Mouse (Mus musculus) embryonic facial prominence, embryonic 12.5 days (tissue): ENCODE data around the gene Elf3. TPM values are rescaled to one million over a fixed set of nuclear protein-coding genes. Genes with fewer than 3 reads are reported as not detected.

Source experiments
- ATAC-seq: fragments of 200-750 bp; cut with Nextera tagmentation; 2 replicates; pipeline ENCODE4 v1.8.0; 2017; ENCODE audit not compliant: insufficient number of reproducible peaks, insufficient read depth, low FRiP score, low TSS enrichment
- H3K27ac ChIP-seq: fragments of 300-500 bp; sonication (generic); 2 replicates; pipeline ENCODE4 v1.5.1; 2016; ENCODE audit warnings: mild to moderate bottlenecking
- H3K27me3 ChIP-seq: fragments of 300-500 bp; sonication (generic); 2 replicates; pipeline ENCODE4 v1.6.1; 2016; ENCODE audit warnings: mild to moderate bottlenecking, moderate library complexity
- H3K36me3 ChIP-seq: fragments of 300-500 bp; sonication (generic); 2 replicates; pipeline ENCODE4 v1.6.1; 2016; ENCODE audit warnings: mild to moderate bottlenecking
- H3K4me1 ChIP-seq: fragments of 300-500 bp; sonication (generic); 2 replicates; pipeline ENCODE4 v1.6.1; 2016
- H3K4me2 ChIP-seq: fragments of 300-500 bp; sonication (generic); replicated peaks from 2 replicates; pipeline ENCODE4 v1.6.1; 2016; ENCODE audit warnings: mild to moderate bottlenecking, moderate library complexity
- H3K4me3 ChIP-seq: fragments of 300-500 bp; sonication (generic); 2 replicates; pipeline ENCODE4 v1.5.1; 2016; ENCODE audit warnings: mild to moderate bottlenecking
- H3K9ac ChIP-seq: fragments of 300-500 bp; sonication (generic); 2 replicates; pipeline ENCODE4 v1.6.1; 2016; ENCODE audit warnings: mild to moderate bottlenecking, moderate library complexity
- H3K9me3 ChIP-seq: fragments of 300-500 bp; sonication (generic); 2 replicates; pipeline ENCODE4 v1.6.1; 2016; ENCODE audit warnings: mild to moderate bottlenecking, moderate library complexity
- WGBS: fragments of 180-500 bp; shearing (Covaris S2); methylation state at CpG from one replicate; pipeline ENCODE4 v1.1.7; 2016; 5-methylcytosine and 5-hydroxymethylcytosine counted together
- polyA plus RNA-seq: library from polyadenylated mRNA; unstranded; fragments of >200 nt; fragmentation: Nextera tagmentation; extraction: Ambion mirVana; gene quantifications from 2 replicates; pipeline ENCODE4 v1.2.1, GENCODE M21; 2016

The Elf3 gene
- 5.5 and 6.6 TPM in 2 replicates for polyA plus RNA-seq

GRCm38 (mm10) chr1:135258380-135259127 is at the start of gene Elf3:
Gene Elf3 (minus strand): TSS chr1:135258568.
- Histone ChIP-seq H3K4me2 (peak within 1 kb of the TSS; percentile 48), H3K9ac (peak within 1 kb of the TSS; percentile 42), H3K36me3 (peaks cover 20% of the 10 kb centered on the region), H3K27ac (peak within 1 kb of the TSS; percentile 83), H3K9me3 (no peaks in the 10 kb centered on the region), H3K4me1 (peaks cover 8% of the 10 kb centered on the region), H3K4me3 (peak within 1 kb of the TSS; percentile 20), H3K27me3 (no peaks in the 10 kb centered on the region)
- peak; percentile 69 for ATAC-seq
- 5% methylated on average over 19 of the region's 19 CpGs for WGBS

GRCm38 (mm10) chr1:135290908-135291307 is 32.5 kb upstream of the Elf3 start:
- no peak overlapping the region for H3K4me3 ChIP-seq
- 80% methylated on average over 5 of the region's 5 CpGs for WGBS
- H3K4me2 ChIP-seq = no peak overlapping the region
- H3K9ac ChIP-seq = no peak overlapping the region
- H3K27me3 ChIP-seq = no peaks in the 10 kb centered on the region
- ATAC-seq = no peak
- no peak overlapping the region for H3K27ac ChIP-seq
- H3K4me1 ChIP-seq = no peaks in the 10 kb centered on the region
- no peaks in the 10 kb centered on the region for H3K9me3 ChIP-seq
- peaks cover 12% of the 10 kb centered on the region for H3K36me3 ChIP-seq

- Histone ChIP-seq H3K9me3 (no peaks in the 10 kb centered on the region), H3K4me2 (no peak overlapping the region), H3K9ac (no peak overlapping the region), H3K4me1 (peaks cover 11% of the 10 kb centered on the region), H3K4me3 (no peak overlapping the region), H3K27ac (no peak overlapping the region), H3K36me3 (no peaks in the 10 kb centered on the region), H3K27me3 (no peaks in the 10 kb centered on the region)
- WGBS = 55% methylated on average over 2 of the region's 2 CpGs
- ATAC-seq = no peak
Measured at GRCm38 (mm10) chr1:135286311-135286710, 27.9 kb upstream of the Elf3 start.

- peak within 1 kb of the TSS; percentile 83 for H3K4me3 ChIP-seq
- no peaks in the 10 kb centered on the region for H3K27me3 ChIP-seq
- under 1% methylated on average over 39 of the region's 39 CpGs for WGBS
- peak within 1 kb of the TSS; percentile 83 for H3K4me2 ChIP-seq
- peaks cover 11% of the 10 kb centered on the region for H3K4me1 ChIP-seq
- peak; percentile 81 for ATAC-seq
- peak within 1 kb of the TSS; percentile 88 for H3K27ac ChIP-seq
- H3K36me3 ChIP-seq = 0 out of 2 replicates have a peak, but pooled peaks cover 3% of the 10 kb centered on the region
- peak within 1 kb of the TSS; percentile 88 for H3K9ac ChIP-seq
- no peaks in the 10 kb centered on the region for H3K9me3 ChIP-seq
Measured at GRCm38 (mm10) chr1:135283826-135284291, 25.5 kb upstream of the Elf3 start, which contains the start of gene Rnpep. Gene Rnpep (minus strand): TSS chr1:135284084.

GRCm38 (mm10) chr1:135283287-135283825 is 25.0 kb upstream of the Elf3 start:
- Histone ChIP-seq H3K9ac (peak overlapping the region; percentile 88), H3K36me3 (peaks cover 8% of the 10 kb centered on the region; the same call in 1 of the 2 replicates), H3K4me2 (peak overlapping the region; percentile 83), H3K27ac (peak overlapping the region; percentile 88), H3K27me3 (no peaks in the 10 kb centered on the region), H3K4me1 (peaks cover 11% of the 10 kb centered on the region), H3K4me3 (peak overlapping the region; percentile 83), H3K9me3 (no peaks in the 10 kb centered on the region)
- under 1% methylated on average over 48 of the region's 48 CpGs for WGBS
- peak; percentile 65 for ATAC-seq

GRCm38 (mm10) chr1:135282536-135283286 is 24.3 kb upstream of the Elf3 start:
- peak overlapping the region; percentile 88 for H3K9ac ChIP-seq
- H3K4me2 ChIP-seq = peak overlapping the region; percentile 83
- no peak for ATAC-seq
- WGBS = 35% methylated on average over 13 of the region's 13 CpGs
- H3K27ac ChIP-seq = peak overlapping the region; percentile 88; the same call in 1 of the 2 replicates
- no peaks in the 10 kb centered on the region for H3K27me3 ChIP-seq
- peak overlapping the region; percentile 83 for H3K4me3 ChIP-seq
- peaks cover 11% of the 10 kb centered on the region for H3K4me1 ChIP-seq
- no peaks in the 10 kb centered on the region for H3K9me3 ChIP-seq
- H3K36me3 ChIP-seq = peaks cover 14% of the 10 kb centered on the region; the same call in 1 of the 2 replicates

- no peak overlapping the region for H3K4me2 ChIP-seq
- no peak overlapping the region for H3K9ac ChIP-seq
- H3K4me3 ChIP-seq = no peak overlapping the region
- no peak for ATAC-seq
- no peaks in the 10 kb centered on the region for H3K27me3 ChIP-seq
- no peak overlapping the region for H3K27ac ChIP-seq
- peaks cover 11% of the 10 kb centered on the region for H3K4me1 ChIP-seq
- H3K36me3 ChIP-seq = peaks cover 22% of the 10 kb centered on the region
- H3K9me3 ChIP-seq = no peaks in the 10 kb centered on the region
- WGBS = 93% methylated on average over 17 of the region's 17 CpGs
Measured at GRCm38 (mm10) chr1:135281841-135282240, 23.5 kb upstream of the Elf3 start.

- Histone ChIP-seq H3K4me1 (peaks cover 11% of the 10 kb centered on the region), H3K4me2 (no peak overlapping the region), H3K27me3 (no peaks in the 10 kb centered on the region), H3K9ac (no peak overlapping the region), H3K4me3 (no peak overlapping the region), H3K36me3 (peaks cover 33% of the 10 kb centered on the region), H3K9me3 (no peaks in the 10 kb centered on the region), H3K27ac (no peak overlapping the region)
- WGBS = 87% methylated on average over 9 of the region's 9 CpGs
- ATAC-seq = no peak
Measured at GRCm38 (mm10) chr1:135280646-135281045, 22.3 kb upstream of the Elf3 start.

GRCm38 (mm10) chr1:135271371-135271770 is 13.0 kb upstream of the Elf3 start:
- ATAC-seq = no peak
- Histone ChIP-seq H3K9me3 (no peaks in the 10 kb centered on the region), H3K27ac (no peak overlapping the region), H3K27me3 (no peaks in the 10 kb centered on the region), H3K4me3 (no peak overlapping the region), H3K9ac (no peak overlapping the region), H3K36me3 (peaks cover 51% of the 10 kb centered on the region), H3K4me2 (no peak overlapping the region), H3K4me1 (no peaks in the 10 kb centered on the region)
- 85% methylated on average over 9 of the region's 9 CpGs for WGBS

GRCm38 (mm10) chr1:135267663-135268446 is 9.5 kb upstream of the Elf3 start:
- Histone ChIP-seq H3K9ac (no peak overlapping the region), H3K4me2 (no peak overlapping the region), H3K27me3 (no peaks in the 10 kb centered on the region), H3K4me1 (no peaks in the 10 kb centered on the region), H3K36me3 (peaks cover 65% of the 10 kb centered on the region), H3K9me3 (no peaks in the 10 kb centered on the region), H3K27ac (no peak overlapping the region), H3K4me3 (no peak overlapping the region)
- ATAC-seq = no peak
- WGBS = 82% methylated on average over 10 of the region's 10 CpGs

GRCm38 (mm10) chr1:135265834-135266233 is 7.5 kb upstream of the Elf3 start:
- H3K9me3 ChIP-seq = no peaks in the 10 kb centered on the region
- H3K4me1 ChIP-seq = no peaks in the 10 kb centered on the region
- H3K4me3 ChIP-seq = no peak overlapping the region
- H3K9ac ChIP-seq = no peak overlapping the region
- no peaks in the 10 kb centered on the region for H3K27me3 ChIP-seq
- 88% methylated on average over 5 of the region's 5 CpGs for WGBS
- no peak overlapping the region for H3K27ac ChIP-seq
- H3K4me2 ChIP-seq = no peak overlapping the region
- peaks cover 66% of the 10 kb centered on the region for H3K36me3 ChIP-seq
- ATAC-seq = no peak
